Mouse (Mus musculus) hematopoietic stem cell, adult 5-6 weeks (primary cell): ENCODE data around the gene Acsl3. TPM values are rescaled to one million over a fixed set of nuclear protein-coding genes. Genes with fewer than 3 reads are reported as not detected.

Source experiments
- ATAC-seq, 2 experiments: fragments of 125-278 bp in 1 of 2; replicated peaks in 1 of 2; 2 replicates each; pipeline ENCODE4 v1.8.0; 2016 to 2017; ENCODE audit warnings: inconsistent platforms in 2 of 2, mild to moderate bottlenecking in 2 of 2, moderate number of reproducible peaks in 2 of 2, low read depth in 1 of 2, moderate TSS enrichment in 1 of 2; ENCODE audit not compliant: low FRiP score in 2 of 2, poor library complexity in 2 of 2, severe bottlenecking in 2 of 2, insufficient read depth in 1 of 2, low TSS enrichment in 1 of 2
- total RNA-seq: library from RNA; stranded (forward); fragments of 172-1452, 232-1000 nt; gene quantifications from 2 replicates; pipeline ENCODE4 v1.2.3, GENCODE M21; 2017

Acsl3 gene
- total RNA-seq, 1 experiment from 2014 or later: 81.3 TPM

GRCm38 (mm10) chr1:78665954-78666499, 8.4 kb downstream of the Acsl3 start:
- ATAC-seq: peak; percentile 90 to 93

- no peak for ATAC-seq
These were observed 9.0 kb downstream of the Acsl3 start for GRCm38 (mm10) chr1:78666585-78666984.

- ATAC-seq: no peak
These were observed 24.7 kb downstream of the Acsl3 start for GRCm38 (mm10) chr1:78682291-78682690.

GRCm38 (mm10) chr1:78684128-78684527, 26.5 kb downstream of the Acsl3 start:
- ATAC-seq: peak; percentile 46 to 58; a peak in 3 of 4 replicates

GRCm38 (mm10) chr1:78686872-78687271, 29.2 kb downstream of the Acsl3 start:
- peak; percentile 56 to 63; a peak in 2 of 4 replicates for ATAC-seq

- ATAC-seq: no peak
These were observed 30.5 kb downstream of the Acsl3 start for GRCm38 (mm10) chr1:78688149-78688548.

- no peak for ATAC-seq
These were observed 37.1 kb downstream of the Acsl3 start for GRCm38 (mm10) chr1:78694503-78695258.

- peak; percentile 56 to 75; a peak in 3 of 4 replicates for ATAC-seq
These were observed 38.7 kb downstream of the Acsl3 start for GRCm38 (mm10) chr1:78696305-78696704.

- no peak for ATAC-seq
These were observed 39.3 kb downstream of the Acsl3 start for GRCm38 (mm10) chr1:78696903-78697302.

GRCm38 (mm10) chr1:78698138-78698537, 40.5 kb downstream of the Acsl3 start:
- ATAC-seq: no peak

- ATAC-seq: no peak
These were observed 44.1 kb downstream of the Acsl3 start for GRCm38 (mm10) chr1:78701740-78702139.

- ATAC-seq: peak; percentile 40 to 56; a peak in 3 of 4 replicates
These were observed 44.8 kb downstream of the Acsl3 start for GRCm38 (mm10) chr1:78702282-78702963.

GRCm38 (mm10) chr1:78702964-78703285, 45.3 kb downstream of the Acsl3 start:
- peak; percentile 88 to 94 for ATAC-seq

- no peak for ATAC-seq
These were observed 48.7 kb downstream of the Acsl3 start for GRCm38 (mm10) chr1:78706338-78706737.

- no peak for ATAC-seq
These were observed 49.7 kb downstream of the Acsl3 start for GRCm38 (mm10) chr1:78707280-78707679.

- ATAC-seq: no peak; a peak in 1 of 4 replicates
These were observed 52.4 kb downstream of the Acsl3 start for GRCm38 (mm10) chr1:78710026-78710425.

- ATAC-seq: peak; percentile 78 to 82
These were observed 53.1 kb downstream of the Acsl3 start for GRCm38 (mm10) chr1:78710613-78711329.
